Mouse (Mus musculus): ENCODE measurements around the gene Nrm. TPM values are rescaled to one million over a fixed set of nuclear protein-coding genes. Genes with fewer than 3 reads are reported as not detected.

Nrm gene
- total and polyA plus RNA-seq, 3 experiments = 11.1 to 49.9 TPM; not detected in 1

DNA sequence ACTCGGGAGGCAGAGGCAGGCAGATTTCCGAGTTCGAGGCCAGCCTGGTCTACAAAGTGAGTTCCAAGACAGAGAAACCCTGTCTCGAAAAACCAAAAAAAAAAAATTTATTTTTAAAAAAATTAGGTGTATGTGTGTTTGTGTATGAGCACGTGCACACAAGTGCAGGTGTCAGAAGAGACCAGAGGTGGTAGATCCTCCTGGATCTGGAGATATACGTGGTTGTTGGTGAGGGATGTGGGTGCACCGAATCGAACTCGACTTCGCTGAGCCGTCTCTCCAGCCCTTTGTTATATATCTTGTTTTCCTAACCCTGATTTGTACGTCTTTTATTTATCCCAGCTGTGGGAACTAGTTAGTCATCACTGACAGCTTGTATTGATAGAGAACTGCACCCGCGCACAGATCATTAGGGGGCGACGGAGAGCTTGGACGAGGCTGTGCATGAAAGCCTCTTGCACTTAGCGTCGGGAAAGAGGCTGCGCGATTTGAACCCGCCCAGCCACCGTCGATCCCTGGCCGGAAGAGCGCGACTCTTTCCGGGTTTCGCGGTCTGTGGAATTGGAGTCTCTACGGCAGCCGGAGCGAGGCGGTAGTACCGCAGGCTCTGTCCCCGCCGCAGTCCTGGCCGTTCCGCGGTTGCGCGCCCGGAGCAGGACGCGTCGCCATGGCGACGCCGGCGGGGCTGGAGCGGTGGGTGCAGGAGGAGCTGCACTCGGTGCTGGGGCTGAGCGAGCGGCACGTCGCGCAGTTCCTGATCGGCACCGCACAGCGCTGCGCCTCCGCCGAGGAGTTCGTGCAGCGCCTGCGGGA lies 18.3 kb downstream of the Nrm start, which contains the start of gene Dhx16:
TSS of gene Dhx16 (plus strand) at position 575 of the 813 bp plus-strand sequence.
- peak; percentile 98 for DNase-seq (ENCODE audit: low read depth, low spot score)
- H3K4me1 ChIP-seq (ENCODE audit: control insufficient read depth in 1 of 2, insufficient read depth in 2 of 2, low read length in 2 of 2) = peaks cover 2 to 12% of the 10 kb centered on the region in 2 experiments; a peak in 3 of 4 replicates
- peak within 1 kb of the TSS; percentile 87 to 92 for H3K4me3 ChIP-seq (ENCODE audit: control insufficient read depth in 1 of 2, insufficient read depth in 1 of 2, low read depth in 2 of 2, low read length in 2 of 2)
- H3K27ac ChIP-seq (ENCODE audit: control insufficient read depth, low read depth, low read length) = peak within 1 kb of the TSS; percentile 54
- peaks cover 14% of the 10 kb centered on the region for H3K79me2 ChIP-seq (ENCODE audit: control insufficient read depth, insufficient read depth, low read length, poor library complexity)
- H3K9me3 ChIP-seq (replicated peaks; ENCODE audit: insufficient read depth, low read length) = no peaks in the 10 kb centered on the region
- H3K27me3 ChIP-seq (ENCODE audit: control insufficient read depth in 1 of 2, insufficient read depth in 2 of 2, low read length in 2 of 2) = no peaks in the 10 kb centered on the region
- H3K9ac ChIP-seq (ENCODE audit: control insufficient read depth, low read depth, low read length, poor library complexity, severe bottlenecking) = peak within 1 kb of the TSS; percentile 89
- H3K36me3 ChIP-seq (ENCODE audit: control insufficient read depth in 1 of 2, insufficient read depth in 2 of 2, low read length in 2 of 2) = peaks cover 0 to 8% of the 10 kb centered on the region in 2 experiments; a peak in 3 of 4 replicates
- peak; percentile 70 for TF ChIP-seq NELFE (IDR thresholded peaks at IDR 0.05; ENCODE audit: low read depth, low read length)
- TF ChIP-seq KAT2A (conservative IDR thresholded peaks at IDR 0.05; ENCODE audit: low read depth, low read length) = peak; percentile 85
- no peak for TF ChIP-seq MAFK (IDR thresholded peaks at IDR 0.05; ENCODE audit: borderline replicate concordance, low read depth, low read length)
- no peak for TF ChIP-seq UBTF (IDR thresholded peaks at IDR 0.05; ENCODE audit: borderline replicate concordance, insufficient read depth, low read depth, low read length)
- 0 out of 2 replicates have a peak, but pooled peaks have one; percentile 36 for TF ChIP-seq MYC (IDR thresholded peaks at IDR 0.05; ENCODE audit: low read depth, low read length)
- peak; percentile 46; the same call in 1 of the 2 replicates for TF ChIP-seq TCF12 (IDR thresholded peaks at IDR 0.05; ENCODE audit: low read depth, low read length)
- peak; percentile 59 to 83 for TF ChIP-seq POLR2A (IDR thresholded peaks at IDR 0.05; ENCODE audit: control insufficient read depth in 1 of 2, insufficient read depth in 1 of 2, low read depth in 1 of 2, low read length in 2 of 2, poor library complexity in 1 of 2)
- no peak for TF ChIP-seq TAL1 (IDR thresholded peaks at IDR 0.05; ENCODE audit: low read length)
- TF ChIP-seq CHD1 (IDR thresholded peaks at IDR 0.05; ENCODE audit: low read depth, low read length) = no peak
- no peak for TF ChIP-seq CHD2 (IDR thresholded peaks at IDR 0.05; ENCODE audit: low read length)
- TF ChIP-seq ELF1 (IDR thresholded peaks at IDR 0.05; ENCODE audit: low read depth, low read length) = peak; percentile 99
- TF ChIP-seq E2F4 (IDR thresholded peaks at IDR 0.05; ENCODE audit: borderline replicate concordance, low read depth, low read length) = peak; percentile 25; the same call in 1 of the 2 replicates
- peak; percentile 61 to 89 (median 79) for TF ChIP-seq CTCF (IDR thresholded peaks at IDR 0.05 in 2 of 3, conservative IDR thresholded peaks at IDR 0.05 in 1 of 3; ENCODE audit: control insufficient read depth in 1 of 3, insufficient read depth in 1 of 3, low read depth in 2 of 3, low read length in 3 of 3, poor library complexity in 1 of 3, severe bottlenecking in 1 of 3)
- peak; percentile 67 for TF ChIP-seq ETS1 (IDR thresholded peaks at IDR 0.05; ENCODE audit: low read depth, low read length)
- no peak for TF ChIP-seq POLR2AphosphoS5 (IDR thresholded peaks at IDR 0.05; ENCODE audit: borderline replicate concordance, low read depth, low read length)
- TF ChIP-seq ZNF384 (IDR thresholded peaks at IDR 0.05; ENCODE audit: low read depth, low read length) = no peak; the same call in 1 of the 2 replicates
- TF ChIP-seq SMC3 (IDR thresholded peaks at IDR 0.05; ENCODE audit: low read depth, low read length) = peak; percentile 72
- peak; percentile 32 for TF ChIP-seq ZC3H11A (IDR thresholded peaks at IDR 0.05; ENCODE audit: low read depth, low read length)
- peak; percentile 49; the same call in 1 of the 2 replicates for TF ChIP-seq GABPA (IDR thresholded peaks at IDR 0.05; ENCODE audit: low read depth, low read length)
- TF ChIP-seq SIN3A (IDR thresholded peaks at IDR 0.05; ENCODE audit: low read length) = peak; percentile 97
- TF ChIP-seq GATA1 (IDR thresholded peaks at IDR 0.05; ENCODE audit: low read depth, low read length) = peak; percentile 42; the same call in 1 of the 2 replicates
- TF ChIP-seq MEF2A (IDR thresholded peaks at IDR 0.05; ENCODE audit: extremely low read depth, insufficient replicate concordance, low read depth, low read length, poor library complexity, severe bottlenecking) = 0 out of 2 replicates have a peak, but pooled peaks have one; percentile 23
- peak; percentile 37; the same call in 1 of the 2 replicates for TF ChIP-seq POLR2AphosphoS2 (IDR thresholded peaks at IDR 0.05; ENCODE audit: low read length)
- peak; percentile 96 for TF ChIP-seq HCFC1 (IDR thresholded peaks at IDR 0.05; ENCODE audit: low read depth, low read length)
- TF ChIP-seq RCOR1 (IDR thresholded peaks at IDR 0.05; ENCODE audit: low read depth, low read length) = no peak; the same call in 1 of the 2 replicates
- no peak for TF ChIP-seq USF2 (IDR thresholded peaks at IDR 0.05; ENCODE audit: borderline replicate concordance in 1 of 2, insufficient read depth in 1 of 2, low read depth in 1 of 2, low read length in 2 of 2)
- 0 out of 2 replicates have a peak, but pooled peaks have one; percentile 45 for TF ChIP-seq ZKSCAN1 (IDR thresholded peaks at IDR 0.05; ENCODE audit: low read depth, low read length)
- no peak for TF ChIP-seq JUND (IDR thresholded peaks at IDR 0.05; ENCODE audit: low read depth, low read length)
- no peak for TF ChIP-seq ZMIZ1 (IDR thresholded peaks at IDR 0.05; ENCODE audit: low read depth, low read length)
- peak; percentile 91; the same call in 1 of the 2 replicates for TF ChIP-seq MXI1 (IDR thresholded peaks at IDR 0.05; ENCODE audit: low read depth, low read length)
- peak; percentile 56 for TF ChIP-seq RAD21 (IDR thresholded peaks at IDR 0.05; ENCODE audit: low read depth, low read length)
- TF ChIP-seq USF1 (IDR thresholded peaks at IDR 0.05; ENCODE audit: low read depth, low read length) = 0 out of 2 replicates have a peak, but pooled peaks have one; percentile 20
- TF ChIP-seq TBP (IDR thresholded peaks at IDR 0.05; ENCODE audit: low read depth, low read length) = 0 out of 2 replicates have a peak, but pooled peaks have one; percentile 52
- TF ChIP-seq BHLHE40 (IDR thresholded peaks at IDR 0.05; ENCODE audit: borderline replicate concordance, low read depth, low read length) = no peak

Measured in MEL (cell line).